Mouse (Mus musculus) myocyte (in vitro differentiated cells): ENCODE measurements at regions not wholly inside any gene's neighbourhood (a gene's known extent, or its start where the extent isn't known, plus 50 kb on each side); places are given as distances from the start of the nearest gene placed in this dataset.

ENCODE experiments used
- H3K27me3 ChIP-seq: one replicate; pipeline ENCODE4 v1.6.1; 2011; ENCODE audit not compliant: control insufficient read depth, insufficient read depth, insufficient read length
- H3K36me3 ChIP-seq: one replicate; pipeline ENCODE4 v1.6.1; 2011; ENCODE audit not compliant: control insufficient read depth, insufficient read depth
- H3K4me2 ChIP-seq: one replicate; pipeline ENCODE4 v1.6.1; 2011; ENCODE audit warnings: low read depth, control low read depth
- H3K4me3 ChIP-seq: one replicate; pipeline ENCODE4 v1.5.1; 2011; ENCODE audit warnings: mild to moderate bottlenecking, control low read depth, moderate library complexity
- H3K79me2 ChIP-seq: one replicate; pipeline ENCODE4 v1.6.1; 2011; ENCODE audit not compliant: control insufficient read depth, insufficient read depth
- H3ac ChIP-seq: one replicate; pipeline ENCODE4 v1.6.1; 2011; ENCODE audit not compliant: control insufficient read depth, insufficient read length
- CEBPB ChIP-seq: IDR thresholded peaks from 2 replicates; pipeline ENCODE4 v1.6.1; 2011; ENCODE audit warnings: mild to moderate bottlenecking, moderate library complexity; ENCODE audit not compliant: poor library complexity, insufficient read depth, severe bottlenecking
- E2F4 ChIP-seq: IDR thresholded peaks from one replicate; pipeline ENCODE4 v1.6.1; 2011; ENCODE audit warnings: mild to moderate bottlenecking, control low read depth, moderate library complexity; ENCODE audit not compliant: insufficient read depth
- MAX ChIP-seq: IDR thresholded peaks from one replicate; pipeline ENCODE4 v1.6.1; 2011; ENCODE audit warnings: low read depth, mild to moderate bottlenecking, control low read depth
- MYOD1 ChIP-seq, 3 experiments: IDR thresholded peaks; one replicate each; pipeline ENCODE4 v1.6.1; 2011; ENCODE audit warnings: control low read depth in 2 of 3, low read depth in 2 of 3, mild to moderate bottlenecking in 2 of 3, moderate library complexity in 1 of 3; ENCODE audit not compliant: insufficient read length in 2 of 3, control insufficient read depth in 1 of 3
- MYOG ChIP-seq, 3 experiments: IDR thresholded peaks; one replicate each; pipeline ENCODE4 v1.6.1; 2011; ENCODE audit warnings: control low read depth in 2 of 3, low read depth in 2 of 3, mild to moderate bottlenecking in 2 of 3; ENCODE audit not compliant: insufficient read length in 2 of 3, control insufficient read depth in 1 of 3, insufficient read depth in 1 of 3
- POLR2A ChIP-seq: IDR thresholded peaks from one replicate; pipeline ENCODE4 v1.6.1; 2011; ENCODE audit warnings: low read depth, mild to moderate bottlenecking, control low read depth, moderate library complexity; ENCODE audit not compliant: insufficient read length
- POLR2AphosphoS2 ChIP-seq: IDR thresholded peaks from one replicate; pipeline ENCODE4 v1.6.1; 2011; ENCODE audit warnings: low read depth, control low read depth; ENCODE audit not compliant: insufficient read length
- REST ChIP-seq: IDR thresholded peaks from one replicate; pipeline ENCODE4 v1.6.1; 2011; ENCODE audit warnings: mild to moderate bottlenecking, control low read depth, moderate library complexity; ENCODE audit not compliant: insufficient read depth, insufficient read length
- SRF ChIP-seq: IDR thresholded peaks from one replicate; pipeline ENCODE4 v1.6.1; 2011; ENCODE audit warnings: low read depth; ENCODE audit not compliant: control insufficient read depth, insufficient read length
- TCF12 ChIP-seq: IDR thresholded peaks from one replicate; pipeline ENCODE4 v1.6.1; 2011; ENCODE audit warnings: mild to moderate bottlenecking, control low read depth; ENCODE audit not compliant: poor library complexity, insufficient read depth, severe bottlenecking
- TCF3 ChIP-seq: IDR thresholded peaks from one replicate; pipeline ENCODE4 v1.6.1; 2011; ENCODE audit warnings: low read depth, control low read depth; ENCODE audit not compliant: insufficient read length
- USF1 ChIP-seq: IDR thresholded peaks from one replicate; pipeline ENCODE4 v1.6.1; 2011; ENCODE audit warnings: low read depth, mild to moderate bottlenecking, control low read depth, moderate library complexity

- Histone ChIP-seq H3K27me3 (no peaks in the 10 kb centered on the region), H3K79me2 (no peaks in the 10 kb centered on the region), H3ac (no peak overlapping the region), H3K4me2 (no peak overlapping the region), H3K36me3 (no peaks in the 10 kb centered on the region), H3K4me3 (no peak overlapping the region)
- no peak for TF ChIP-seq REST
- no peak for TF ChIP-seq E2F4
- no peak for TF ChIP-seq TCF3
- TF ChIP-seq POLR2A: no peak
- TF ChIP-seq USF1: no peak
- TF ChIP-seq MAX: no peak
- TF ChIP-seq MYOG (IDR thresholded peaks at IDR 0.05; ENCODE audit: control insufficient read depth in 1 of 3, insufficient read depth in 1 of 3, insufficient read length in 2 of 3, low read depth in 2 of 3): no peak
- TF ChIP-seq MYOD1 (IDR thresholded peaks at IDR 0.05; ENCODE audit: control insufficient read depth in 1 of 3, insufficient read length in 2 of 3, low read depth in 2 of 3): no peak
Observed at GRCm38 (mm10) chr3:61670874-61671273, 305.1 kb upstream of the B430305J03Rik start.

GRCm38 (mm10) chr3:61656143-61656542 lies 290.4 kb upstream of the B430305J03Rik start:
- TF ChIP-seq TCF3 (no peak), REST (no peak), E2F4 (no peak), POLR2AphosphoS2 (no peak), MYOD1 (IDR thresholded peaks at IDR 0.05; ENCODE audit: control insufficient read depth in 1 of 3, insufficient read length in 2 of 3, low read depth in 2 of 3) (no peak), MAX (no peak), POLR2A (no peak), USF1 (no peak), MYOG (IDR thresholded peaks at IDR 0.05; ENCODE audit: control insufficient read depth in 1 of 3, insufficient read depth in 1 of 3, insufficient read length in 2 of 3, low read depth in 2 of 3) (no peak), CEBPB (no peak), TCF12 (no peak), SRF (no peak)
- no peaks in the 10 kb centered on the region for H3K27me3 ChIP-seq
- H3K79me2 ChIP-seq: no peaks in the 10 kb centered on the region
- H3K4me2 ChIP-seq: no peak overlapping the region
- H3K4me3 ChIP-seq: no peak overlapping the region
- H3ac ChIP-seq: no peak overlapping the region
- no peaks in the 10 kb centered on the region for H3K36me3 ChIP-seq

GRCm38 (mm10) chr3:61628535-61628934 lies 262.8 kb upstream of the B430305J03Rik start:
- TF ChIP-seq MAX: no peak
- no peak for TF ChIP-seq TCF3
- TF ChIP-seq REST: no peak
- no peak for TF ChIP-seq CEBPB
- H3K79me2 ChIP-seq: no peaks in the 10 kb centered on the region
- H3ac ChIP-seq: no peak overlapping the region
- no peaks in the 10 kb centered on the region for H3K27me3 ChIP-seq
- H3K4me3 ChIP-seq: no peak overlapping the region
- H3K4me2 ChIP-seq: no peak overlapping the region
- H3K36me3 ChIP-seq: no peaks in the 10 kb centered on the region

- no peak overlapping the region for H3K4me2 ChIP-seq
- H3K4me3 ChIP-seq: no peak overlapping the region
- no peaks in the 10 kb centered on the region for H3K36me3 ChIP-seq
- H3ac ChIP-seq: no peak overlapping the region
- H3K79me2 ChIP-seq: no peaks in the 10 kb centered on the region
- H3K27me3 ChIP-seq: no peaks in the 10 kb centered on the region
- TF ChIP-seq POLR2A (no peak), USF1 (no peak), MAX (no peak), MYOG (IDR thresholded peaks at IDR 0.05; ENCODE audit: control insufficient read depth in 1 of 3, insufficient read depth in 1 of 3, insufficient read length in 2 of 3, low read depth in 2 of 3) (no peak), E2F4 (no peak), MYOD1 (IDR thresholded peaks at IDR 0.05; ENCODE audit: control insufficient read depth in 1 of 3, insufficient read length in 2 of 3, low read depth in 2 of 3) (no peak), CEBPB (no peak), SRF (no peak), REST (no peak), TCF12 (no peak), POLR2AphosphoS2 (no peak), TCF3 (no peak)
Observed at GRCm38 (mm10) chr3:61628099-61628498, 262.3 kb upstream of the B430305J03Rik start.

- H3ac ChIP-seq: no peak overlapping the region
- no peak overlapping the region for H3K4me3 ChIP-seq
- H3K79me2 ChIP-seq: no peaks in the 10 kb centered on the region
- H3K4me2 ChIP-seq: no peak overlapping the region
- TF ChIP-seq MYOD1 (IDR thresholded peaks at IDR 0.05; ENCODE audit: control insufficient read depth in 1 of 3, insufficient read length in 2 of 3, low read depth in 2 of 3): no peak
- TF ChIP-seq MYOG (IDR thresholded peaks at IDR 0.05; ENCODE audit: control insufficient read depth in 1 of 3, insufficient read depth in 1 of 3, insufficient read length in 2 of 3, low read depth in 2 of 3): no peak
- TF ChIP-seq CEBPB: no peak
- no peak for TF ChIP-seq MAX
- no peak for TF ChIP-seq USF1
- no peak for TF ChIP-seq REST
- no peak for TF ChIP-seq POLR2AphosphoS2
- TF ChIP-seq E2F4: no peak
- TF ChIP-seq POLR2A: no peak
- no peak for TF ChIP-seq TCF12
- no peak for TF ChIP-seq TCF3
- TF ChIP-seq SRF: no peak
- H3K36me3 ChIP-seq: no peaks in the 10 kb centered on the region
- no peaks in the 10 kb centered on the region for H3K27me3 ChIP-seq
Observed at GRCm38 (mm10) chr3:61623954-61624487, 258.3 kb upstream of the B430305J03Rik start.
